Mouse (Mus musculus): Measurements from ENCODE around the gene Ifit1. TPM values are rescaled to one million over a fixed set of nuclear protein-coding genes. Genes with fewer than 3 reads are reported as not detected.
"Not testable (repeated sequence)": the region's sequence is repeated elsewhere in the genome, so short reads cannot be mapped to it uniquely, and the experiment has no call there.

The Ifit1 gene
- polyA plus RNA-seq, 1 experiment from 2014 or later = 0.48 TPM

DNA sequence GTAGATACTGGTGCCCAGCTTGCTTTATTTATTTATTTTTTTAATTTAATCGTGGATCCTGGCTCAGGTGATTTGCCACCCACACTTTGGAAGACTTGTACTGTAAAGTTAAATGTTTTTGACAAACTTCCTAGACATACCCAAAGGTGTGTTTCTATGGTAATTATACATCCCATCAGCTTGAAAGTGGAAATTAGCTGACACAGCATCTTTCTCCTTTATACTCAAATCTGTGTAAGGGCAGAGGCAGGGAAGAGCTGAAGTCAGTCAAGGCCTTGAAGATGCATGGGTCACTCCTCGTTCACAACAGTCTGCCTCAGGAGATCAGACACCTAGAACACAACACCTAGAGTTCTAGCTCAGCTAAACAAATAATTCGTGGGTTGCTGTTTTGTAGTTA is 30.6 kb upstream of the Ifit1 start:
- H3K4me2 ChIP-seq (ENCODE audit: low read length); H3K9me3 ChIP-seq (ENCODE audit: control insufficient read depth, low read length); H3K36me3 ChIP-seq (ENCODE audit: control insufficient read depth, insufficient read depth, low read length); H3K27me3 ChIP-seq (replicated peaks; ENCODE audit: control insufficient read depth, insufficient read depth, low read length); H3K4me1 ChIP-seq (ENCODE audit: control insufficient read depth, insufficient read depth, low read depth, low read length); H3K4me3 ChIP-seq (ENCODE audit: low read length); H3K27ac ChIP-seq (ENCODE audit: low read depth, low read length); H3K9ac ChIP-seq (ENCODE audit: low read depth, low read length); ATAC-seq: not testable (repeated sequence)
- 76% methylated on average over 3 of the region's 3 CpGs for WGBS

DNA sequence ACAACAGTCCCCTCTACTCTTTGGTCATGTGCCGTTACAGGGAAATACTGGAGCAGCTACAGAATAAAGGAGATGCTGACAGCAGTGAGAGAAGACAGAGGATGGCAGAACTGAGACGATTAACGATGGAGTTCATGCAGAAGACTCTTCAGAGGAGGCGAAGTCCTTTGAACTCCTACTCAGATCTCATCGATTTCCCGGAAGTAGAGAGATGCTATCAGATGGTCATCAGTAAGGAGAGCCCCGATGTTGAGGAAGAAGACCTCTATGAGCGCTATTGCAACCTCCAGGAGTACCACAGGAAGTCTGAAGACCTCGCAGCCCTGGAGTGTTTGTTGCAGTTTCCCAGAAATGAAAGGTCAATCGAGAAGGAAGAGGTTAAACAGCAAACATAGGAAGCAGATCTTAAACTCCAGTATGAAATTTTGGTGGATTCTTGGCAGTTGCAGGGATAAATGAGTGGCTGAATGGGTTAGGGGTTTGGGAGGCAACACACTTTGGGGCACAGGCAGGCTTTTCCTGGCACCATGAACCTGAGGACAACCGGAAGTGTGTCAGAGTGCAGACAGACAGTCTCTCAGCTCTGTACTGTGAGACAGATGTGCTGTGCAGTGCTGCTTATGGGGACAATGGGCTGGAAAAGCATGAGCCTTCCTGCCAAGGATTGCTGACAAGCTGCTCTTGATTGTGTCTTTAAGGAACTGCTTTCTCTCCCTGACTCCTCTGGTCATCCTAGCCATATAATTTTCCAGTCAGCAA is 28.2 kb upstream of the Ifit1 start:
- H3K27me3 ChIP-seq (replicated peaks; ENCODE audit: control insufficient read depth, insufficient read depth, low read length); H3K4me1 ChIP-seq (ENCODE audit: control insufficient read depth, insufficient read depth, low read depth, low read length); H3K9me3 ChIP-seq (ENCODE audit: control insufficient read depth, low read length); H3K27ac ChIP-seq (ENCODE audit: low read depth, low read length); H3K9ac ChIP-seq (ENCODE audit: low read depth, low read length); H3K36me3 ChIP-seq (ENCODE audit: control insufficient read depth, insufficient read depth, low read length); ATAC-seq; H3K4me2 ChIP-seq (ENCODE audit: low read length); H3K4me3 ChIP-seq (ENCODE audit: low read length): not testable (repeated sequence)
- 83% methylated on average over 3 of the region's 11 CpGs for WGBS

DNA sequence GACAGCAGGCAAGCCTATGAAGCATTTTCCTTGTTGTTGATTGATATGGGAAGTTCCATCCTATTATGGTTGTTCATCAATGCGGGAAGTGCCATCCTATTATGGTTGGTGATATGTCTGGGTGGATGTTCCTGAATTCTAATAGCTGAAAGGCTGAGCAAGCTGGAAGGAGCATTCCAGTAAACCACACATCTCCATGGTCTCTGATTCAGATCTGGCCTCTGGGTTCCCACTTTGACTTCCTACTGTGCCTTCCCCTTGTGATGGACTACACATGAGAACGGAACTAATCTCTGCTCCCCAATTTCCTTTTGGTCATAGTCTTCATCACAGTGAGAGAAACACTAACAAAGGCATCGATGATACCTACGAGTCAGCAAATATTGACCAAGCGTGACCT is 19.8 kb upstream of the Ifit1 start:
- WGBS = 91% methylated on average over 5 of the region's 5 CpGs

GRCm38 (mm10) chr19:34623781-34624180 is 16.9 kb upstream of the Ifit1 start:
- 94% methylated on average over 6 of the region's 6 CpGs for WGBS
- Histone ChIP-seq H3K4me3 (ENCODE audit: low read length) (no peak overlapping the region), H3K4me1 (ENCODE audit: control insufficient read depth, insufficient read depth, low read depth, low read length) (no peaks in the 10 kb centered on the region), H3K36me3 (ENCODE audit: control insufficient read depth, insufficient read depth, low read length) (no peaks in the 10 kb centered on the region), H3K27me3 (replicated peaks; ENCODE audit: control insufficient read depth, insufficient read depth, low read length) (no peaks in the 10 kb centered on the region), H3K4me2 (ENCODE audit: low read length) (no peak overlapping the region), H3K9ac (ENCODE audit: low read depth, low read length) (no peak overlapping the region), H3K9me3 (ENCODE audit: control insufficient read depth, low read length) (no peaks in the 10 kb centered on the region), H3K27ac (ENCODE audit: low read depth, low read length) (no peak overlapping the region)
- ATAC-seq = no peak

More for the DNA sequence above, 19.8 kb upstream of the Ifit1 start:
- no peaks in the 10 kb centered on the region for H3K9me3 ChIP-seq (ENCODE audit: control insufficient read depth, low read length)
- H3K36me3 ChIP-seq (ENCODE audit: control insufficient read depth, insufficient read depth, low read length) = no peaks in the 10 kb centered on the region
- no peak for ATAC-seq
- H3K9ac ChIP-seq (ENCODE audit: low read depth, low read length) = no peak overlapping the region
- no peak overlapping the region for H3K4me3 ChIP-seq (ENCODE audit: low read length)
- H3K4me1 ChIP-seq (ENCODE audit: control insufficient read depth, insufficient read depth, low read depth, low read length) = no peaks in the 10 kb centered on the region
- no peak overlapping the region for H3K27ac ChIP-seq (ENCODE audit: low read depth, low read length)
- no peak overlapping the region for H3K4me2 ChIP-seq (ENCODE audit: low read length)
- H3K27me3 ChIP-seq (replicated peaks; ENCODE audit: control insufficient read depth, insufficient read depth, low read length) = no peaks in the 10 kb centered on the region

GRCm38 (mm10) chr19:34624663-34625062 is 16.0 kb upstream of the Ifit1 start:
- Histone ChIP-seq H3K4me3 (ENCODE audit: low read length) (no peak overlapping the region), H3K36me3 (ENCODE audit: control insufficient read depth, insufficient read depth, low read length) (no peaks in the 10 kb centered on the region), H3K9me3 (ENCODE audit: control insufficient read depth, low read length) (no peaks in the 10 kb centered on the region), H3K4me1 (ENCODE audit: control insufficient read depth, insufficient read depth, low read depth, low read length) (no peaks in the 10 kb centered on the region), H3K27ac (ENCODE audit: low read depth, low read length) (no peak overlapping the region), H3K4me2 (ENCODE audit: low read length) (no peak overlapping the region), H3K27me3 (replicated peaks; ENCODE audit: control insufficient read depth, insufficient read depth, low read length) (no peaks in the 10 kb centered on the region), H3K9ac (ENCODE audit: low read depth, low read length) (no peak overlapping the region)
- ATAC-seq = no peak
- WGBS = 82% methylated on average over 4 of the region's 4 CpGs

DNA sequence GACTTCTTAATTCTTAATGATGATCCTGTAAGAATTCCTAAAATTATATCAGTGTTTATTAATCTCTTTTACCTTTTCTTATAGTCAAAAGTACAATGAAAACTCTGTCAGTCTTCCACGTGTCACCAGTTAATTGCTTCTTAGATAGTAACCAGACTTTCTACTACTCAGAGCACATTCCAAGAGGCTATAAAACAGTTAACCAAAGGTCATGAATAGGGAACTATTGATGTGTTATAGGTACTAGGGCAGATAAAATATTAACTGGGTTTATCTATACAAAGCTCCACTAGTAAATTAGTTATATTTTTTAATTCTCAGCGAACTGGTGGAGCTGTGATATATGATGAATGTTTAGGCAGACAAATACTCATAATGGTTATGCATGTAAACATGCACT is 13.2 kb upstream of the Ifit1 start:
- H3K27me3 ChIP-seq (replicated peaks; ENCODE audit: control insufficient read depth, insufficient read depth, low read length) = no peaks in the 10 kb centered on the region
- no peak overlapping the region for H3K9ac ChIP-seq (ENCODE audit: low read depth, low read length)
- H3K4me3 ChIP-seq (ENCODE audit: low read length) = no peak overlapping the region
- WGBS = 77% methylated on average over 2 of the region's 2 CpGs
- no peaks in the 10 kb centered on the region for H3K36me3 ChIP-seq (ENCODE audit: control insufficient read depth, insufficient read depth, low read length)
- no peaks in the 10 kb centered on the region for H3K9me3 ChIP-seq (ENCODE audit: control insufficient read depth, low read length)
- H3K4me1 ChIP-seq (ENCODE audit: control insufficient read depth, insufficient read depth, low read depth, low read length) = no peaks in the 10 kb centered on the region
- H3K4me2 ChIP-seq (ENCODE audit: low read length) = no peak overlapping the region
- H3K27ac ChIP-seq (ENCODE audit: low read depth, low read length) = no peak overlapping the region
- no peak for ATAC-seq

GRCm38 (mm10) chr19:34631487-34631886 is 9.2 kb upstream of the Ifit1 start:
- H3K9me3 ChIP-seq (ENCODE audit: control insufficient read depth, low read length) = no peaks in the 10 kb centered on the region
- H3K27ac ChIP-seq (ENCODE audit: low read depth, low read length) = no peak overlapping the region
- no peaks in the 10 kb centered on the region for H3K36me3 ChIP-seq (ENCODE audit: control insufficient read depth, insufficient read depth, low read length)
- no peak overlapping the region for H3K4me3 ChIP-seq (ENCODE audit: low read length)
- no peak overlapping the region for H3K9ac ChIP-seq (ENCODE audit: low read depth, low read length)
- ATAC-seq = peak; percentile 9; the same call in 1 of the 2 replicates
- no peak overlapping the region for H3K4me2 ChIP-seq (ENCODE audit: low read length)
- no peaks in the 10 kb centered on the region for H3K4me1 ChIP-seq (ENCODE audit: control insufficient read depth, insufficient read depth, low read depth, low read length)
- no peaks in the 10 kb centered on the region for H3K27me3 ChIP-seq (replicated peaks; ENCODE audit: control insufficient read depth, insufficient read depth, low read length)

GRCm38 (mm10) chr19:34633484-34633883 is 7.2 kb upstream of the Ifit1 start:
- 80% methylated on average over 2 of the region's 2 CpGs for WGBS
- Histone ChIP-seq H3K9me3 (ENCODE audit: control insufficient read depth, low read length) (no peaks in the 10 kb centered on the region), H3K9ac (ENCODE audit: low read depth, low read length) (no peak overlapping the region), H3K36me3 (ENCODE audit: control insufficient read depth, insufficient read depth, low read length) (no peaks in the 10 kb centered on the region), H3K4me2 (ENCODE audit: low read length) (no peak overlapping the region), H3K27me3 (replicated peaks; ENCODE audit: control insufficient read depth, insufficient read depth, low read length) (no peaks in the 10 kb centered on the region), H3K27ac (ENCODE audit: low read depth, low read length) (no peak overlapping the region), H3K4me3 (ENCODE audit: low read length) (no peak overlapping the region), H3K4me1 (ENCODE audit: control insufficient read depth, insufficient read depth, low read depth, low read length) (no peaks in the 10 kb centered on the region)
- ATAC-seq = no peak

DNA sequence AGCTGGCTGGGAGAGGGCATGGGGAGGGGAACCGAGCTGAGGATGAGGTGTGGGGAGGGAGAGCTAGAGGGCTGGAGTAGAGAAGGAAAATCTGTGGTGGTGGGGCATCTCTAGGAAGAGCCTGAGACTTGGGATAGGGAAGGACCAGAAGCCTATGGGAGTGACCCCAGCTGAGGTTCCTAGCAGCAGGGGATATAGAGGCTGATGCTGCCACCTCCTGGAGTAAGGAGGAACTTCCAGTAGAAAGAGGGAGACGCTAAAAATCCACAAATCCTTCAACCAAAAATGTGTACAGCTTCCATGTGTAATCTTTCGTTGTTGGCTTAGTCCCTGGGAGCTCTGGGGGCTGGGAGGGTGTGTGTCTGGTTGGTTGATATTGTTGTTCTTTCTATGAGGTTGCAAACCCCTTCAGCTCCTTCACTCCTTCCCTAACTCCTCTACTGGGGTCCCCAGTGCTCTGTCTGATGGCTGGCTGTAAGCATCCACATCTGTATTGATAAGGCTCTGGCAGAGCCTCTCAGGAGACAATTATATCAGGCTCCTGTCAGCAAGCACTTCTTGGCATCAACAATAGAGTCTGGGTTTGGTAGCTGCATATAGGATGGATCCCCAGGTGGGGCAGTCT is 3.6 kb upstream of the Ifit1 start:
- ATAC-seq = 0 out of 2 replicates have a peak, but pooled peaks have one; percentile 52
- H3K4me2 ChIP-seq (ENCODE audit: low read length) = no peak overlapping the region
- WGBS = 10% methylated on average over 3 of the region's 3 CpGs
- H3K36me3 ChIP-seq (ENCODE audit: control insufficient read depth, insufficient read depth, low read length) = no peaks in the 10 kb centered on the region
- no peak overlapping the region for H3K27ac ChIP-seq (ENCODE audit: low read depth, low read length)
- H3K9me3 ChIP-seq (ENCODE audit: control insufficient read depth, low read length) = no peaks in the 10 kb centered on the region
- no peak overlapping the region for H3K4me3 ChIP-seq (ENCODE audit: low read length)
- H3K27me3 ChIP-seq (replicated peaks; ENCODE audit: control insufficient read depth, insufficient read depth, low read length) = no peaks in the 10 kb centered on the region
- no peak overlapping the region for H3K9ac ChIP-seq (ENCODE audit: low read depth, low read length)
- H3K4me1 ChIP-seq (ENCODE audit: control insufficient read depth, insufficient read depth, low read depth, low read length) = no peaks in the 10 kb centered on the region
